Mouse (Mus musculus) megakaryocyte-erythroid progenitor cell, adult 5-6 weeks (primary cell): ENCODE measurements around the gene Gprin3. TPM values are rescaled to one million over a fixed set of nuclear protein-coding genes. Genes with fewer than 3 reads are reported as not detected.
"Not testable (repeated sequence)": the region's sequence is repeated elsewhere in the genome, so short reads cannot be mapped to it uniquely, and the experiment has no call there.

Experiments used
- ATAC-seq: replicated peaks from 2 replicates; pipeline ENCODE4 v1.8.0; 2016; ENCODE audit warnings: mild to moderate bottlenecking, inconsistent platforms; ENCODE audit not compliant: severe bottlenecking, poor library complexity, low FRiP score, low TSS enrichment
- total RNA-seq, 2 experiments: library from RNA; stranded (forward) in 1 of 2; stranded (reverse) in 1 of 2; fragments of 200-1000, 215-1000 nt in 1 of 2; fragments of >200 nt in 1 of 2; fragmentation: Nextera tagmentation in 1 of 2; gene quantifications; 2 replicates each; pipeline ENCODE4 v1.2.3; 2014 to 2017

Gene Gprin3
- total RNA-seq, 2 experiments from 2014 or later: 0.33 to 0.55 TPM

DNA sequence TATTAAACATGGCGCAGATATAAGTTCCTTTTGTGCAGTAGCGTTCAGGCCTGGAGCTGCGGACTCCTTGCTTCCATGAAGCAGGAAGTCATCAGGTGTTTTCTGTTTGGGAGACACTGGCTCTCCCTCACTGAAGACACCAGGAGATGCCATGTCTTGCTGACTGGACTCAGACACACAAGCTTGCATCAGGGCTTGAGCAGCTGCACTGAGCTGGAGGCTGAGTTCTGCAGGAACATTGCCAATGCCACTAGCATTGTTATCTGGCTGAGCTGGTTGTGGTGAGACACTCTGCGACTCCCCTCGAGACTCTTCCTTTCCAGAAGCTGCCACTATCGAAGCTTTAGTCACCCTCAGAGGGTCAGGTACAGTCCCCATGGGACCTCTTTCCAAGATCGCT, 71.2 kb downstream of the Gprin3 start:
- ATAC-seq: no peak

DNA sequence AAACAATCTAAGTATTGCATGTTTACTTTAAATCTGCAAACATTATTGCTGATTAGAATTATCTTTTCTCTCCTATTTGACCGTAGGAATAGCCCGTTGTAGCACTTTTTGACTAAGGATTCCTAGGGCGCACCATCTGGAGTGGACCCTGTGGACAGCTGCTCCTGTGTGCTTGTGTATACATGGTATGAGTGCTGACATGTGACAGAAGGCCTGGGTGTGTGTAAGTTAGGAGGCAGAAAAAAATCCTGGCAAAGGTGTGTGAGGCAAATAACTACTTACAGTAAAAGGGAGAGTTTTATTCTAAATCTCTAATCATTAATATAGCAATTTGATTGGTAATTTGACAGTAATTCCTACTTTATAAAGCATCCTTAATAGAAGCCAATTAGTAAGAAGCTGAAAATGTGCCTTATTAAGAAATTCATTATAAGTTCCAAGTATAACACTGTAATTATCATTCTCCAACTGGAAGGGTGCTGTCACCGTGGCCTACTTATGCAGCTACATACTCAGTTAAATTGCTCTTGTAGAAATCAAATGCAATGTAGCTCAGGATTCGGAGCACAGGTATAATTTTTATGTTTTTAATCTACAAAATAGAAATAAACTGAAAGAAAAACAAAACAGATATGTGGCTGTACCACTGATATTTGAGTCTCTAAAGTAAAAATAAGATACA, 74.8 kb downstream of the Gprin3 start:
- ATAC-seq: no peak

DNA sequence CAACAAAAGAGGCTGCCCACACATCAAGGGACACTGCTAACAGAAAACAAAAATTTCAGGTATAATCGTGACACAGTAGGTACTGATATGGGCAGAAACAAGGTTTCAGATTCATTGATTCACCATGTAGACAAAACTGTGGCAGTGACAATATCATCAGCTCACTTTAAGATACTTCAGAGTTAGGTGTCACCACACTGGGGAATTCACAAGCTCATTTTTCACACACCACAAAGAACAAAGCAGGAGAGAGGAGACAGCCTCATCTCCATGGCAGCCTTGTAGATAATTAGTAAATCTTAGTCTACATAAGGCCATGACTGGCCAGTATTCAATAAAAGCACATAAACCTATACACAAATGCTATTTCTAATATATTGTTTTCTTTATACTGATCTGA, 77.4 kb downstream of the Gprin3 start:
- no peak for ATAC-seq

DNA sequence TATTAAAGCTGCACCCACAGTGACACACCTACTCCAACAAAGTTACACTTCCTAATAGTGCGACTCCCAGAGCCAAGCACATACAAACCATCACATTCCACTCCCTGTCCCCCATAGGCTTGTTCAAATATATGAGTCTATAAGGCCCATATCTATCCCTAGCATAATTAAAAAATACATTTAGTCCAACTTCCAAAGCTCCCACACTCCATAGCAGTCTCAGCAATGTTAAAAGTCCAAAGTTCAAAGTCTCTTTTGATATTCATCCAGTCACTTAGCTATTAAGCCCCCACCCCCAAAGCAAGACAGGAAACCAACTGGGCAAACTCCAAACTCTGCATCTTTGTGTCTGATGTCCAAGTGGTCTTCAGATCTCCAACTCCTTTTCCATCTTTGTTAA, 84.9 kb downstream of the Gprin3 start:
- ATAC-seq: no peak

DNA sequence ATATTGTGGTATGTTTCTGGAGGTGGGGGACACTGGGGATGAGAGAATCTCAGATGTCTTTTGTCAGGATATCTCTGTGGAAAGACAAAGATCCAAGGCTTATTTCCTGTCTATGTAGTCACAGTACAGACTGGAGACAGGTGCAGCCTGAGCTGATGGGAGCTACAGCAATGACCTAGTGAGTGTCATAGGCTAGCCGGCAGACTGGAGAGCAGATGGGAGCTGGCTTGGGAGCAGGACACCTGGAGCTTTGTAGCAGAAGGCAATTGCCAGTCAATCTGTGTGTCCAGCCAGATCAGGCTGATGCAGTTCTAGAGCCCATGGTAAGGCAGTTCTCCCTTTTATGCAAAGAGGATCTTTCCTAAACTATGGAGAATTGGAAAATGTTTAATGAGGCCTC, 97.8 kb downstream of the Gprin3 start:
- no peak for ATAC-seq

DNA sequence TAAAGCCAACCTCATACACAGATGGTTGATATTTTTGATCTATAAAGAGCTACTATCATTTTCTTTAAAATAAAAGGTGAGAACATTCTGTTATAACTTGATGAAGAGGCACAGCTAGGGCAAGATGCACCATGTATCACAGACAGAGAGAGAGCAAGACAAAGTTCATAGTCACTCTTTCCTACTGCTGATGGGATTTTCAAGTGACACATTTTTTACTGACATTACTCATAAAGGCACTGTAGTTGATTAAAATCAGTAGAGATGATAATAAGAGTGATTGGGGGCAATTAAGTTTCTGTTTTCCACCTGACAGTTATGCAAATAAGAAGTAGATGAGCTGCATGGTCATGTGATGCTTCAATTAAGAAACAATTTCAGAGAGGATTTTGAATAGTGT, 110.2 kb downstream of the Gprin3 start:
- no peak for ATAC-seq

DNA sequence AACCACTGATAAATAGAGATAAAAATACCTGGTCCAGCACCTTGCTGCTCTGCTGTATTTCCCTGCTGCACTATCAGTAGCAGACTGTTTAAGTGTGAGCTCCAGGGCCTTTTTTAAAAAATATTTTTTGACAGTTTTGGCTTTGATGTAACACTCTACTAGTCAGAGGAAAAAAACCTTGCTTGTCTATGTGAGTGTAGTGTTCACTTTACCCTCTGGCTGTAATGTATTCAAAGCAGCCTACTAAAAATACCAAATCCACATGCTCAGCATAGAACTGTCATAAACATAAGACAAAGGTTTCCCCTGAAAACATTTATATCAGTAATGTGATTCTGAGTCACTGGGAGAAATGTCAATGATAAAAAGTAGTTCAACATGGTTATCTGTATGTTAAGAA, 111.0 kb downstream of the Gprin3 start:
- no peak for ATAC-seq

DNA sequence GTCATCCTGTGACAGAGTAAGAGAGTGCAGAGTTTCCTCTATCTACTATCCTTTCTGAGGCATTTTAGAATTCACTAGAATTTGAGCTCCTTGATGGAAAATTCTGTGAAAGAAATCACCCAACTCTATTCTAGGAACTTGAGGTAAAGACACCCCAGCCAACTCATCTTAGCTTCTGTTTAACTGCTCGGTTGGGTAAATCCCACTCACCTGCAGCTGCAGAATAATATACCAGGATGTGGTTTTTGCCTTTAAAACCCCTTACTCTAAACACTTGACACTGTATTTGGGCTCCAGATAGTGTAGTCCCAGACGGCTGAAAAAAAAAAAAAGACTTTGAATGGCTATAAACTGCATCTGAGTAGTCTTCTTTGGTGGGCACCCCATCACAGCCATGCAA, 112.9 kb downstream of the Gprin3 start:
- ATAC-seq: no peak

DNA sequence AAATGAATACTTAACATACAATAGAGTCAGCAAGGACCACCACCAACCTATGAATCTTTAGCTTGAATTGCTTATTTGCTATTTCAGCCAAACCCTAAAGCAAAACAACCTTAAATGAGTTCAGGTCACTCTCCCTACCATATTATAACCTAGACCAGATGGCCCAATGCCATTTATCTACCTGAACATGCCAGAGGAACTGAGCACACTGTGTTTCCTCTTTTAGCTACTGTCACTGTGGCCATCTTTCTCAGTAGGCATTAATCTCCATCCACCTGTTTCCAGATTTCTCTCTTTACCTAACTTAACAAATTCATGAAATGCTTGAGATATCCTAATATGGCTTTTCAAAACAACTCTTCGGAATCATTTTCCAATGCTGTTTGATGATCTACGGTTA, 114.9 kb downstream of the Gprin3 start:
- no peak for ATAC-seq

DNA sequence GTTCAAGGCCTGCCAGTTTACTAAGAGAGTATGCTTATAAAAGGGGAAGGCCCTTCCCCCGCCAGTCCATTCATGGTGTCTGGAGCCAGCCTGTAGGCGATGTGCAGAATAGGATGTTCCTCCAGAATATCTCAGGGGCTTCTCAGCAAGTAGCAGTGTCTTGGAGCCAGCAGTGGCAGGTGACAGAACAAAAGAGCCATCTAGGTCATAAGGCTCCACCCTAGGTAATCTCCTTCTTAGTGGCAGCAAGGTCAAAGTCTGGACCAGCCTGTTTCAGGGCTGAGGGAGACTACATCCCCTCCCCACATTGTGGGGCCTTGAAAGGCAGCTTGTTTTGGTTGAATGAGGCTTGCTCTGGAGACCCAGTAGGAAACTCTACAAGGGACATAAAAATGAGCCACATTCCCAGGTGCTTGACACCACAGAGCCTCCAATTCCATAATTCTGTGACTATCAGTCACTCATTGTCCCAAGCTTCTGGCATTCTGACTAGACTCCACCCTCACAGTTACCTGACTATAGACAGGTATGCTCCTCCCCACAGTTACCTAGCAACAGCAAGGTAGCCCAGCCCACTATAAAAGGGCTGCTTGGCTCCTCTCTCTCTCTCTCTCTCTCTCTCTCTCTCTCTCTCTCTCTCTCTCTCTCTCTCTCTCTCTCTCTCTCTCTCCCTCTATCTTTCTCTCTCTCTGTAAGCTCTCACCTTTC, 121.7 kb downstream of the Gprin3 start:
- not testable (repeated sequence) for ATAC-seq

DNA sequence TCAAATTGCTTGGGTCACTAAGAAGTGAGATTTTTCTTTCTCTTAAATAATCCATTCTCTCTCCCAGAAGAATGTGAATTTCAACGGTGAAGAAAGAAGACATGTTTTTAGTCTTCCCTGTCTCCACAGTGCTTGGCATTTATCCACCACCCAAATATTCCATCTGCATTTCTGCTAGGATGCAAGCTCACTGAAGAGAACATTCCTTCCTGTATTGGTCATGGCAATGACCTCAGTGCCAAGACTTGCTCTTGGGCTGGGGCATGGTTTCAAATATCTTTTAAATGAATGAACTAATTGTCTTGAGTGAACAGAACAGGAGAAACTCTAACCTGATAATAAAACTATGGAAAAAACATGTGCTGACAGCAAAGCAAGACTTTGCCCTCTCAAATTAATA, 123.1 kb downstream of the Gprin3 start:
- ATAC-seq: no peak

Other genes with a start within 250 kb of the Gprin3 start
- 5.0 and 13.9 TPM in 2 replicates for gene Tigd2, start 217.4 kb downstream of the Gprin3 start, total RNA-seq (2014; fragmentation: Nextera tagmentation)
- 14.3 and 26.2 TPM in 2 replicates for gene Tigd2, start 217.4 kb downstream of the Gprin3 start, total RNA-seq (2017)